Mouse (Mus musculus) adrenal gland, postnatal 10 days (tissue): ENCODE data around the gene Cdnf. TPM values are rescaled to one million over a fixed set of nuclear protein-coding genes. Genes with fewer than 3 reads are reported as not detected.

Source experiments
- total RNA-seq, 2 experiments: library from RNA; stranded (reverse); gene quantifications; 2 replicates each; pipeline ENCODE4 v1.2.3; 2021

Gene Cdnf
- total RNA-seq, 2 experiments from 2014 or later = 2.3 to 3.3 TPM

Other genes starting within 250 kb of the Cdnf start
- 10 to 100 TPM; 49.0 to 55.3 TPM for gene Nmt2, start 228.8 kb upstream of the Cdnf start, total RNA-seq
- gene Rpp38, start 180.4 kb upstream of the Cdnf start, total RNA-seq = 10 to 100 TPM in 1 of 2 experiments, 1 to 10 TPM in 1; 9.6 to 16.8 TPM
- under 1 TPM in 1 of 2 experiments, not detected in 1; 0.64 TPM for gene Acbd7, start 176.9 kb upstream of the Cdnf start, total RNA-seq
- gene Olah, start 115.8 kb upstream of the Cdnf start, total RNA-seq = under 1 TPM in 1 of 2 experiments, not detected in 1; 0.24 TPM
- under 1 TPM; 0.73 to 0.99 TPM for gene Meig1, start 90.4 kb upstream of the Cdnf start, total RNA-seq
- 1 to 10 TPM; 6.1 to 8.7 TPM for gene Dclre1c, start 88.9 kb upstream of the Cdnf start, total RNA-seq
- 1 to 10 TPM; 1.8 to 2.4 TPM for gene Suv39h2, start 38.0 kb upstream of the Cdnf start, total RNA-seq
- gene Gm45902, start 240 bp upstream of the Cdnf start, total RNA-seq = 1 to 10 TPM; 2.3 to 4.0 TPM
- gene Hspa14, start 216 bp upstream of the Cdnf start, total RNA-seq = 10 to 100 TPM; 38.9 to 50.3 TPM
- gene Fam107b, start 57.5 kb downstream of the Cdnf start, total RNA-seq = 10 to 100 TPM; 22.9 to 36.9 TPM